9 mouse cellular contexts compared by ENCODE assay signal in the genomic region with DNA sequence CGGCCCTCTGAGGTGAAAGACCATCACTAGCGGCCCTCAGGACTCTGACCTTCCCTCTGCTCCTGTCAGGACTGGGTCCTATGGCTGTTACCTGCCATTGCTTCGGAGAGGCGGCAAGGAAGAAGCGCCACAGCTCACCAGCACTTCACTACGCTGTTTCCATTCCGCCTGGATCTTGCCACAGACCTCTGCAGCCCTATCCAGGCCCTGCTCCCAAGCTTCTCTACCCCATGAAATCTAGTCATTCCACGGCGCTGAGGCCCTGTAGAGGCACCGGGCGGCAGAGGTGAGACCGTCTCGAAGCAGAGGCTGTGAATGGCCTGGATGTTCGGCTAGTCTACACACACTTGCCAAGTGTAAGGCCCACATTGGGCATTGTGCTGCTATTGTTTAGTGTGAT. TPM values are rescaled to one million over a fixed set of nuclear protein-coding genes. Genes with fewer than 3 reads are reported as not detected.
DNase-seq lines count a peak whose midpoint lies in the region; ATAC-seq and TF ChIP-seq lines count a peak whose summit lies in the region.
"Had no signal": no experiment of that assay in that cellular context is flagged by ENCODE, and none has a peak within 500 bp of the region (broad histone marks: within the 10 kb centered on the region; RNA-seq: fewer than 3 reads in every experiment).

No protein-coding gene starts in this region.

- TF ChIP-seq POLR2A in lung, adult 2 months (IDR thresholded peaks at IDR 0.05; ENCODE audit: borderline replicate concordance, extremely low read depth, low read depth, low read length), result no peak

- DNase-seq in lung, adult 2 months, result no peak
- no peak for DNase-seq in lung, postnatal 36 days
- no peak for DNase-seq in thymus, postnatal 25 days
- no peak for DNase-seq in gastrocnemius, postnatal 10 days
- no peak for DNase-seq in B cell, adult 2 months

- 0 out of 2 replicates have a peak overlapping the region, but pooled peaks have one; percentile 67 for H3K27ac ChIP-seq in embryonic facial prominence, embryonic 15.5 days (replicated peaks)
- H3K27ac ChIP-seq in hindbrain, embryonic 15.5 days (replicated peaks), result peak overlapping the region; percentile 83
- H3K27ac ChIP-seq in midbrain, embryonic 16.5 days (ENCODE audit: low read length), result no peak overlapping the region

- H3K4me3 ChIP-seq in lung, adult 2 months (replicated peaks; ENCODE audit: extremely low read depth, low read depth, low read length), result peak overlapping the region; percentile 11
- no peak overlapping the region for H3K4me3 ChIP-seq in embryonic facial prominence, embryonic 15.5 days (replicated peaks)
- H3K4me3 ChIP-seq in hindbrain, embryonic 15.5 days, result peak overlapping the region; percentile 78
- H3K4me3 ChIP-seq in midbrain, embryonic 16.5 days (ENCODE audit: low read depth, low read length), result peak overlapping the region; percentile 62

- no peak for TF ChIP-seq CTCF in lung, adult 2 months (IDR thresholded peaks at IDR 0.05; ENCODE audit: insufficient read depth, low read length)

- no peaks in the 10 kb centered on the region for H3K36me3 ChIP-seq in embryonic facial prominence, embryonic 15.5 days
- H3K36me3 ChIP-seq in hindbrain, embryonic 15.5 days, result no peaks in the 10 kb centered on the region
- H3K36me3 ChIP-seq in midbrain, embryonic 16.5 days (ENCODE audit: control insufficient read depth, insufficient read depth, low read length), result no peaks in the 10 kb centered on the region

- WGBS in lung, adult 2 months, result 91% methylated on average over 14 of the region's 14 CpGs
- 88% methylated on average over 14 of the region's 14 CpGs for WGBS in embryonic facial prominence, embryonic 15.5 days
- WGBS in hindbrain, embryonic 15.5 days, result 87% methylated on average over 14 of the region's 14 CpGs
- 90% methylated on average over 14 of the region's 14 CpGs for WGBS in midbrain, embryonic 16.5 days

- H3K27me3 ChIP-seq in embryonic facial prominence, embryonic 15.5 days, result no peaks in the 10 kb centered on the region
- no peaks in the 10 kb centered on the region for H3K27me3 ChIP-seq in hindbrain, embryonic 15.5 days
- H3K27me3 ChIP-seq in midbrain, embryonic 16.5 days (ENCODE audit: control insufficient read depth, insufficient read depth, low read depth, low read length), result no peaks in the 10 kb centered on the region

- peaks cover 13% of the 10 kb centered on the region for H3K4me1 ChIP-seq in lung, adult 2 months (ENCODE audit: control insufficient read depth, insufficient read depth, low read length)
- peaks cover 19% of the 10 kb centered on the region for H3K4me1 ChIP-seq in embryonic facial prominence, embryonic 15.5 days
- peaks cover 37% of the 10 kb centered on the region for H3K4me1 ChIP-seq in hindbrain, embryonic 15.5 days (replicated peaks)
- peaks cover 24% of the 10 kb centered on the region for H3K4me1 ChIP-seq in midbrain, embryonic 16.5 days (ENCODE audit: control insufficient read depth, insufficient read depth, low read length)

- no peak for ATAC-seq in embryonic facial prominence, embryonic 15.5 days (ENCODE audit: insufficient number of reproducible peaks, low FRiP score, low TSS enrichment, low read depth)
- ATAC-seq in hindbrain, embryonic 15.5 days (ENCODE audit: low FRiP score, low read depth), result peak; percentile 15; the same call in 1 of the 2 replicates
- peak; percentile 2; the same call in 1 of the 2 replicates for ATAC-seq in midbrain, embryonic 16.5 days

- H3K4me2 ChIP-seq in embryonic facial prominence, embryonic 15.5 days (replicated peaks), result peak overlapping the region; percentile 65
- peak overlapping the region; percentile 70 for H3K4me2 ChIP-seq in hindbrain, embryonic 15.5 days
- H3K4me2 ChIP-seq in midbrain, embryonic 16.5 days (ENCODE audit: low read length), result peak overlapping the region; percentile 61

- no peaks in the 10 kb centered on the region for H3K9me3 ChIP-seq in embryonic facial prominence, embryonic 15.5 days (replicated peaks)
- H3K9me3 ChIP-seq in hindbrain, embryonic 15.5 days, result no peaks in the 10 kb centered on the region
- H3K9me3 ChIP-seq in midbrain, embryonic 16.5 days (replicated peaks; ENCODE audit: control insufficient read depth, low read length, poor library complexity, severe bottlenecking), result no peaks in the 10 kb centered on the region

- H3K9ac ChIP-seq in embryonic facial prominence, embryonic 15.5 days, result no peak overlapping the region
- H3K9ac ChIP-seq in hindbrain, embryonic 15.5 days, result no peak overlapping the region
- H3K9ac ChIP-seq in midbrain, embryonic 16.5 days (ENCODE audit: low read depth, low read length), result no peak overlapping the region; the same call in 1 of the 2 replicates

RNA-seq across cellular contexts. Expression of a gene that starts 1.9 kb away (rescaled TPM):
- 90.2 and 103 TPM in 2 replicates for polyA plus RNA-seq in lung, adult 2 months (2012; rRNA removed)
- polyA plus RNA-seq in embryonic facial prominence, embryonic 15.5 days (2015; fragmentation: Nextera tagmentation; extraction: Ambion mirVana), result 8.3 and 10.2 TPM in 2 replicates
- 9.9 and 11.0 TPM in 2 replicates for polyA plus RNA-seq in hindbrain, embryonic 15.5 days (2015; fragmentation: Nextera tagmentation; extraction: Ambion mirVana)
- polyA plus RNA-seq in midbrain, embryonic 16.5 days (2015; fragmentation: Nextera tagmentation; extraction: Ambion mirVana), result 9.8 and 12.5 TPM in 2 replicates
- total RNA-seq in gastrocnemius, postnatal 10 days (2021), result 10 to 100 TPM; 18.2 to 18.4 TPM

RNA-seq across cellular contexts. Expression of a gene that starts 16.1 kb away (rescaled TPM):
- 41.1 and 48.0 TPM in 2 replicates for polyA plus RNA-seq in lung, adult 2 months (2012; rRNA removed)
- 1.9 and 4.3 TPM in 2 replicates for polyA plus RNA-seq in embryonic facial prominence, embryonic 15.5 days (2015; fragmentation: Nextera tagmentation; extraction: Ambion mirVana)
- 1.2 and 1.3 TPM in 2 replicates for polyA plus RNA-seq in hindbrain, embryonic 15.5 days (2015; fragmentation: Nextera tagmentation; extraction: Ambion mirVana)
- 0.48 and 1.0 TPM in 2 replicates for polyA plus RNA-seq in midbrain, embryonic 16.5 days (2015; fragmentation: Nextera tagmentation; extraction: Ambion mirVana)
- total RNA-seq in gastrocnemius, postnatal 10 days (2021), result not detected
- polyA plus RNA-seq: erythroblast, embryonic 14.5 days had no signal

RNA-seq across cellular contexts. Expression of a gene that starts 27.1 kb away (rescaled TPM):
- 0.53 and 1,347 TPM in 2 replicates for polyA plus RNA-seq in lung, adult 2 months (2012; rRNA removed)
- 382 and 413 TPM in 2 replicates for polyA plus RNA-seq in embryonic facial prominence, embryonic 15.5 days (2015; fragmentation: Nextera tagmentation; extraction: Ambion mirVana)
- polyA plus RNA-seq in hindbrain, embryonic 15.5 days (2015; fragmentation: Nextera tagmentation; extraction: Ambion mirVana), result not detected in 2 replicates
- not detected in 2 replicates for polyA plus RNA-seq in midbrain, embryonic 16.5 days (2015; fragmentation: Nextera tagmentation; extraction: Ambion mirVana)
- not detected for total RNA-seq in gastrocnemius, postnatal 10 days (2021)
- polyA plus RNA-seq: erythroblast, embryonic 14.5 days had no signal
